Mouse (Mus musculus): ENCODE results near the gene Mlkl. TPM values are rescaled to one million over a fixed set of nuclear protein-coding genes. Genes with fewer than 3 reads are reported as not detected.

The Mlkl gene
- polyA plus RNA-seq (2016; fragmentation: Nextera tagmentation; extraction: Ambion mirVana): 0.43 and 0.82 TPM in 2 replicates

DNA sequence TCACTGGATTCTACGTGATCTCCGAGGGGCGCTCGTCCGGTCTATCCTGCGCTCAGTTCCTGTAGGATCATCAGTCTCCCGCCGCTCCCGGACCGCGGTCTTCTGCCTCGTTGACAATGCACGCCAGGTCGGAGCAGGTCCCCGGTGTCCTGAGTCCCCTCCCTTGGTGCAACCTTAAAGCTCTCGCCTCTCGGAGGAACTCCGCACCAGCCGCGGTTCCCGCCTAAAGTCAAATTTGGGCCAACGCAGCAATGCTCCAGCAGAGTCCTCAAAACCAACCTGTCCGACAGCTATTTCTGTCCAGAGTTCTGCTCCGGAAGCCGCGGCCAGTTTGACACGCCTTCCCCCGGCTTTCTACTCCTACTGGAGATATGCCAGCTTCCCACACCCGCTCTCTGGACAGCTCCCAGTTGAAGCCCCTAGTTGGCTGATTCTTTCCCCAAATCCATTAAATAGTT lies at the start of gene Mlkl:
Mlkl (minus strand) TSS at position 288 of the 458 bp plus-strand sequence.
- WGBS: 1% methylated on average over 29 of the region's 29 CpGs
- no peaks in the 10 kb centered on the region for H3K9me3 ChIP-seq (replicated peaks)
- H3K36me3 ChIP-seq: no peaks in the 10 kb centered on the region
- no peak within 1 kb of the TSS for H3K27ac ChIP-seq
- no peak for ATAC-seq (ENCODE audit: low FRiP score)
- H3K27me3 ChIP-seq: peaks cover 29% of the 10 kb centered on the region
- 0 out of 2 replicates have a peak within 1 kb of the TSS, but pooled peaks have one; percentile 20 for H3K9ac ChIP-seq
- H3K4me2 ChIP-seq (replicated peaks): peak within 1 kb of the TSS; percentile 63
- peak within 1 kb of the TSS; percentile 32 for H3K4me3 ChIP-seq
- peaks cover 8% of the 10 kb centered on the region for H3K4me1 ChIP-seq

DNA sequence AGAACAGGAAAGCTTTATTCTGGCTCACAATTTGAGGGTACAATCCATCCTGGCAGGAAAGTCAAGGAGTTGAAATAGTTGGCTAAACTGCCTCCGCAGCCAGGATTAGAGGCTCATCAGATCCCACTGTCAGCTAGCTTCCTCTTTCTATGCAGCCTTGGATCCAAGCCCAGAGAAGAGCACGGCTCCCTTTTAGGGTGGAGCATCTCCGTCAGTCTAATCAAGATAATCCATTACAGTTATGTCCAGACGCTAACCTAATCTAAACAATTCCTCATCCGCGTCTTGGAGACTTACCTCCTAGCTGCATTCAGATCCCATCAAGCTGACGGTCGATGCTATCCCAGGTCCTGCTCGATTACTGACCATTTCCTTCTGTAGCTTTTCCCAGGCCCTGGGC lies 47.9 kb upstream of the Mlkl start:
- H3K4me2 ChIP-seq (replicated peaks): no peak overlapping the region
- no peaks in the 10 kb centered on the region for H3K9me3 ChIP-seq (replicated peaks)
- no peak for ATAC-seq (ENCODE audit: low FRiP score)
- no peaks in the 10 kb centered on the region for H3K4me1 ChIP-seq
- H3K27me3 ChIP-seq: peaks cover 5% of the 10 kb centered on the region
- H3K4me3 ChIP-seq: no peak overlapping the region
- no peak overlapping the region for H3K9ac ChIP-seq
- no peak overlapping the region for H3K27ac ChIP-seq
- 81% methylated on average over 9 of the region's 9 CpGs for WGBS
- no peaks in the 10 kb centered on the region for H3K36me3 ChIP-seq

DNA sequence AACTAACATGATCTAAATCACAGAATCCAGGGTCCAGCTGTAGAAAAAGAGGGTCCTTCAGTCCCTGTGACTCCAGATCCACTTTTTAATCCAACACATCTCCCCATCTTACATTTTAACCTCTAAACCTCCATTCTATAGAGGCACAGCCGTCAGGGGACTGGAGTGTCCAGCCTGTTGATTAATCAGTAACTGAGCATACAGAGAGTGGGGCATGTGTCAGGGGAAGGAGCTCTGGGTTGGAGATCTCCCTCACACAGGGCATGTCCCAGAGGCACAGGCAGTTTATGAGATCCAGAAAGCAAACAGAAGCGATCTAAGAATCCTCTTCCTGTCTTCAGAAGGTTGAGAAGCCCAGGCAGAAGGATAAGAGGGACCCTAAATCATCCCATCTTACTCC lies 46.7 kb upstream of the Mlkl start:
- Histone ChIP-seq H3K9ac (no peak overlapping the region), H3K4me1 (no peaks in the 10 kb centered on the region), H3K27ac (no peak overlapping the region), H3K9me3 (replicated peaks) (no peaks in the 10 kb centered on the region), H3K36me3 (no peaks in the 10 kb centered on the region), H3K27me3 (no peaks in the 10 kb centered on the region), H3K4me3 (no peak overlapping the region), H3K4me2 (replicated peaks) (no peak overlapping the region)
- no peak for ATAC-seq (ENCODE audit: low FRiP score)
- 46% methylated on average over 2 of the region's 2 CpGs for WGBS

DNA sequence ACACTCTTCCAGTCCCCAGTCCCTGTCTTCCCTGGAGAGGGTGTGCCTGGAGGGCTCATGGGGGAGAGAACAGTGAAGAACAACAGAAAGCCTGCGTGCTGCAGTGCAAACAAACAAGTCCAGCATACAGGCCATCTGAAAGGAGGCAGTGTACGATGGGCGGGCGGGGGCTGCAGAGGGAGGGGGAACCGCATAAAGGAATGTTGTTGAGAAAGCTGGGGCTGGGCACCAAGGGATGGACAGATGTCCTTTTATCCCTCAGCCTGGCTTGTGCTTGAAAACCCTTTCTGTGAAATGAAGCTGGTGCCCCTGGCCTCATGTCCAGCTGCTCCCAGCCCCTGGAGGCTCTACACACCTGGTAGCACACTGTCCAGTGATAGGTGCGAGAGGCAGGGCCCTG lies 37.2 kb upstream of the Mlkl start:
- no peak overlapping the region for H3K4me3 ChIP-seq
- 40% methylated on average over 6 of the region's 6 CpGs for WGBS
- no peaks in the 10 kb centered on the region for H3K9me3 ChIP-seq (replicated peaks)
- H3K9ac ChIP-seq: no peak overlapping the region
- H3K27ac ChIP-seq: no peak overlapping the region
- no peak overlapping the region for H3K4me2 ChIP-seq (replicated peaks)
- ATAC-seq (ENCODE audit: low FRiP score): no peak
- H3K4me1 ChIP-seq: peaks cover 9% of the 10 kb centered on the region
- no peaks in the 10 kb centered on the region for H3K36me3 ChIP-seq
- 0 out of 2 replicates have a peak, but pooled peaks cover 4% of the 10 kb centered on the region for H3K27me3 ChIP-seq

DNA sequence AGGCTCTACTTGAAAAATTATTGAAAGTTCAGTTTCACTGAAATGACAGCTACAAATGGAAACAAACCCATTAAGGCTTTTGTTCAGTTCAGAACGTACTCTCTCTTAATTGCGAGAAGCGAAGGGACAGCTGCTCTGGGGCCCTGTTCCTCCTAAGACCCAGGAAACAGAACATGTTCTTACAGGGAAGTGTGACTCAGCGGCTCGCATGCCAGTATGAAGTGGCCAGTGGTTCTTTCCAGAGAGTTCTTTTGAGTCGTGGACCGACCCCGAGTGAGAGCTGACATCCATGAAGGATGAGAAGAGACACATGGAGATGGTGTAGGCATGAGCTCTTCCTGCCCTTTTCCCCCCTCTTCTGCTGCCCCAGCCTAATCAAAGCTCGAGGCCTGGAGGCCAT lies 31.7 kb upstream of the Mlkl start:
- no peaks in the 10 kb centered on the region for H3K27me3 ChIP-seq
- no peaks in the 10 kb centered on the region for H3K36me3 ChIP-seq
- ATAC-seq (ENCODE audit: low FRiP score): no peak
- H3K9ac ChIP-seq: no peak overlapping the region
- no peaks in the 10 kb centered on the region for H3K9me3 ChIP-seq (replicated peaks)
- H3K4me1 ChIP-seq: no peaks in the 10 kb centered on the region
- no peak overlapping the region for H3K27ac ChIP-seq
- 91% methylated on average over 9 of the region's 9 CpGs for WGBS
- H3K4me3 ChIP-seq: no peak overlapping the region
- H3K4me2 ChIP-seq (replicated peaks): no peak overlapping the region

DNA sequence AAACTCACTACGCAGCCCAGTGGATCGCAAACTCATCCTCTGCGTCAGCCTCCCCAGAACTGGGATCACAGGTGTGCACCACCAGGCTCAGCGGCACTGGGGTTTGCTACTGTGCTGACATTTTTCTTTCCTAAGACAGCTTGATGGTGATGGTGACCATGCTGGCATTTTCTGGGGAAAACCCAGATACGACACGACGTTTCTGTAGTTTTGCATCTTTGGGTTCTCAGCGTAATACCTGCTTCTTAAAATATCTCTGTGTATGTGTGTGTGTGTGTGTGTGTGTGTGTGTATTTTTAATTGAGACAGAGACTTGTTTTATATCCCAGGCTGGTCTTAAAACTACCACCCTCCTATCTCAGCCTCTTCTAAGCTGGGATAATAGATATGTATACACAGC lies 29.4 kb upstream of the Mlkl start:
- Histone ChIP-seq H3K27ac (no peak overlapping the region), H3K4me3 (no peak overlapping the region), H3K36me3 (no peaks in the 10 kb centered on the region), H3K4me2 (replicated peaks) (no peak overlapping the region; the same call in 1 of the 2 replicates), H3K9ac (no peak overlapping the region), H3K4me1 (no peaks in the 10 kb centered on the region), H3K9me3 (replicated peaks) (no peaks in the 10 kb centered on the region), H3K27me3 (no peaks in the 10 kb centered on the region)
- no peak for ATAC-seq (ENCODE audit: low FRiP score)
- 79% methylated on average over 8 of the region's 8 CpGs for whole genome bisulfite sequencing

DNA sequence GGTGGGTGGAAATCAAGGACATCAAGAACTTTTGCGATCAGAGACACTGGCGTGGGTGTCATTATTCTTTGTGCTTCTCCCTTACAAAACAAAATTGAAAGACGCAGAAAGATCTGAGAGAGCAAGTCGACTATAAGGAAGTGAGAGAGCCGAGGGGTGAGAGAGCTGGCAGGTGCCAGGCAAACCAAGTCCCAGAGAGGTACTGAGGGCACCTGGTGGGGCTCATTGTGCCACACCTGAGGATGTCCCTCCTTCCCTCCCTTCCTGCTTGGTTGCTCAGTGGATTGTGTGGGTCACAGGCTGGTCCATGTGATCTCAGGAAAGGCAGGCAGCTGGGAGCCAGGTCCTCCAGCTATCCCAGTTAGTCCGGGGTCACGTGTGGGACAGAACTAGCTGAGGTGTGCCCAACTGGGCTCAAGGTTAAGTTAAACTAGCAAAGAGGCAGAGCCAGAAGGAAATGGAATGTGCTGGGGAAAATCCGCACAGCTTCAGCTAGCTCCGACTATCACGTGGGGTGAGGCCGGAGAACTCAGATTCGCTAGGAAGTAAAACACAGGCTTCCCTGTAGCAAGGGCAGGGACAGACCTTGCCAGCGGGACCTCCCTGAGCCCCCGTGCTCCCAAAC lies 28.7 kb upstream of the Mlkl start:
- WGBS: 46% methylated on average over 14 of the region's 14 CpGs
- no peak overlapping the region; the same call in 1 of the 2 replicates for H3K4me2 ChIP-seq (replicated peaks)
- no peak overlapping the region for H3K9ac ChIP-seq

DNA sequence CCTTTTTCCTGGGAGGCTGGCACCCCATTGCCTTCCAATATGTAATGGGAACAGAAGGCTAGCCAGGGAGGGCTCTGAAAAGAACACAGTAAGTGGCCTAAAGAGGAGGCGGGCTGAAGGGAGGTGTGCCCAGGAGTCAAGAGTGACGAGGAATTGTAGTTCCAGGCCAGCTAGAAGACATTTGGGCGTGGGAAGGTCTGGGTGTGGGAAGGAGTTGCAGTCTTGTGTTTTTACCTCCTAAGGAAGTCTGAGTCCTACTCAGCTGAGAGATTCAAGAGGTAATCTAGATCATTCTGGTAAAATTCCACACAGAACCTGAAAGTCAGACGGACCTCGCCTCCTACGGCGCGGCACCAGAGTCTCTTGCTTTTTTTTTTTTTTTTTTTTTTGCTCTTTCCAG lies 25.5 kb upstream of the Mlkl start:
- H3K27ac ChIP-seq: no peak overlapping the region
- no peak overlapping the region for H3K9ac ChIP-seq
- WGBS: 79% methylated on average over 8 of the region's 8 CpGs
- no peak overlapping the region for H3K4me3 ChIP-seq
- no peaks in the 10 kb centered on the region for H3K27me3 ChIP-seq
- no peak for ATAC-seq (ENCODE audit: low FRiP score)
- no peak overlapping the region for H3K4me2 ChIP-seq (replicated peaks)
- no peaks in the 10 kb centered on the region for H3K4me1 ChIP-seq
- no peaks in the 10 kb centered on the region for H3K36me3 ChIP-seq
- H3K9me3 ChIP-seq (replicated peaks): no peaks in the 10 kb centered on the region

More for the DNA sequence above, 28.7 kb upstream of the Mlkl start:
- Histone ChIP-seq H3K27me3 (no peaks in the 10 kb centered on the region), H3K4me1 (no peaks in the 10 kb centered on the region), H3K27ac (no peak overlapping the region), H3K36me3 (no peaks in the 10 kb centered on the region), H3K9me3 (replicated peaks) (no peaks in the 10 kb centered on the region), H3K4me3 (no peak overlapping the region)
- ATAC-seq (ENCODE audit: low FRiP score): no peak

DNA sequence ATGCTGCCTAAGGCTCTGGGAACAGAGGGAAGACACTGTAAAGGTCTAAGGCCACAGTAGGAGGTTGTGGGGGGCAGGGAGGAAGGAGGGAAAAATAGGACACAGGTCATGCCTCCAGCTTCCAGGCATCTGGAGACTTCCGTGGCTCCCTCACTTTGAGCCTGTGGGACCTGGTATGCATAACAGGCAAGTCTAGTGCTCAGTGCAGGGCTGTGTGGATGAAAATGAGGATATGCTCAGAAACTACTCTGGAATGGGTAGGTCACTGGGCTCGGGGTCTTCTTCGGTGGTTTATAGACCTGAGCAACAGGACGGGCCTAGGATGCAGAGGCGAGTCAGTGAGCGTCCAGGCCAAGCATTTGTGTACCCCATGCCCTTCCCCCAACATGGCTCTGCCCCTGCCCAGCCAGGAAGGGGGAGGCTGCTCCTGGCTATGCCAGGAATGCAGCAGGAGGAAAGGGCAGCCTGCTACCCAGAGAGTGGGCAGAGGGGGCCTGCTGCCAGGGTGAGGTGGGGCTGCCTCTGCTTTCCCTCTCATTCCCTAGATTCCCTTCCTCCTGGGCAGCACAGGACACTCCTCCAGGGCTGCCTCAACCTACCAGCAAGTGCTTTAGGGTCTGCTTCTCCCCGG lies 22.7 kb upstream of the Mlkl start:
- Histone ChIP-seq H3K4me1 (no peaks in the 10 kb centered on the region), H3K9ac (no peak overlapping the region)
- no peak for ATAC-seq (ENCODE audit: low FRiP score)

DNA sequence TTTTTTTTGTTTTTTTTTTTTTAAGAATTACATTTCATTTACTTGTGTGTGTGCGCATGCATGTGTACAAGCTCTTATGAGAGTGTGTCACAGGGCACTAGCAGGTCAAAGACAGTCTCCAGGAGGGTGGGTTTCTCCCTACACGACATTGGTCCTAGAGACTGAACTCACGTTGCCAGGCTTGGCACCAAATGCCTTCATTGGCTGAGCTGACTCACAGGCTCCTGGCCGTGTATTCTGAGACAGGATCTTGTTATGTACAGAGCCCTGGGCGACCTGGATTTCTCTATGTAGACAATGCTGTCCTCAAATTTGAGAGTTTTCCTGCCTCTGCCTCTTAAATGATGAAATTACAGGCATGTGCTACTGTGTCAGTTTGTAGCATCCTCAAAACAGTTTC lies 22.0 kb upstream of the Mlkl start:
- H3K4me3 ChIP-seq: no peak overlapping the region
- no peaks in the 10 kb centered on the region for H3K27me3 ChIP-seq
- H3K9ac ChIP-seq: no peak overlapping the region
- no peaks in the 10 kb centered on the region for H3K9me3 ChIP-seq (replicated peaks)
- ATAC-seq (ENCODE audit: low FRiP score): no peak
- H3K27ac ChIP-seq: no peak overlapping the region
- WGBS: 79% methylated on average over 5 of the region's 5 CpGs
- no peaks in the 10 kb centered on the region for H3K4me1 ChIP-seq
- no peak overlapping the region for H3K4me2 ChIP-seq (replicated peaks)
- H3K36me3 ChIP-seq: no peaks in the 10 kb centered on the region

More for the DNA sequence above, 22.7 kb upstream of the Mlkl start:
- no peak overlapping the region for H3K4me2 ChIP-seq (replicated peaks)
- no peaks in the 10 kb centered on the region for H3K9me3 ChIP-seq (replicated peaks)
- H3K4me3 ChIP-seq: no peak overlapping the region
- H3K27ac ChIP-seq: no peak overlapping the region
- no peaks in the 10 kb centered on the region for H3K36me3 ChIP-seq
- no peaks in the 10 kb centered on the region for H3K27me3 ChIP-seq
- 62% methylated on average over 7 of the region's 7 CpGs for WGBS

DNA sequence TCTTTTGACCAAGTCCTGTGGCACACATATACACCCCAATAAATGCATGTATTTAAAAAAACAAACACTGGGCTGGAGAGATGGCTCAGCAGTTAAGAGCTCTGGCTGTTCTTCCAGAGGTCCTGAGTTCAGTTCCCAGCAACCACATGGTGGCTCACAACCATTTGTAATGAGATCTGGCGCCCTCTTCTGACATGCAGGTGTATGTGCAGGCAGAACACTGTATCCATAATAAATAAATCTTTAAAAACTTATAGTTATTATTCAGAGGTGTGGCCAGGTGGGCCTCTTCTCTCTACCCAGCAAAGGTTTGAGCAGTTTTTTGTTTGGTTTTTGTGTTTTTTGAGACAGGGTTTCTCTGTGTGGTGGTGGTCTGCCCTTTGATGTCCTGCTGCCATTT lies 20.9 kb upstream of the Mlkl start:
- ATAC-seq (ENCODE audit: low FRiP score): no peak
- no peaks in the 10 kb centered on the region for H3K9me3 ChIP-seq (replicated peaks)
- H3K4me2 ChIP-seq (replicated peaks): no peak overlapping the region
- 57% methylated on average over 1 of the region's 1 CpGs for WGBS
- no peaks in the 10 kb centered on the region for H3K4me1 ChIP-seq
- no peak overlapping the region for H3K9ac ChIP-seq
- H3K27me3 ChIP-seq: no peaks in the 10 kb centered on the region
- H3K27ac ChIP-seq: no peak overlapping the region
- H3K36me3 ChIP-seq: no peaks in the 10 kb centered on the region
- no peak overlapping the region for H3K4me3 ChIP-seq

DNA sequence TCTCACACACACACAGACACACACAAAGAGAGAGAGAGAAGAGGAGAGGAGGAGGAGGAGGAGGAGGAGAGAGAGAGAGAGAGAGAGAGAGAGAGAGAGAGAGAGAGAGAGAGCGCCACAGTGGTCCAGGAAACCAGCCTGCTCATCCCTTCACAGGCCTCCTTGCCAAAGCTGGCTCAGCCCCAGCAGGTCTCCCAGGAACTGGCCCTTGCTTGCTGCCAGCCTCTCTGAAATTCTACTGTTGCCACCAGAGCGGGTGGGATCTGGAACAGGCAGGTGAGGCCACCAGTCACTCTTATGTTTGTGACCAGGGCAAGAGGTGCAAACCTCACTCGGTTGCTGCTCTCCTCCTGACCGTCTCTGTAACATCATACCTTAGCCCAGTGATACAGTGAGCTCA lies 19.5 kb upstream of the Mlkl start:
- Histone ChIP-seq H3K9ac (no peak overlapping the region), H3K27me3 (no peaks in the 10 kb centered on the region), H3K36me3 (no peaks in the 10 kb centered on the region), H3K27ac (no peak overlapping the region), H3K4me1 (no peaks in the 10 kb centered on the region), H3K9me3 (replicated peaks) (no peaks in the 10 kb centered on the region), H3K4me3 (no peak overlapping the region), H3K4me2 (replicated peaks) (no peak overlapping the region)
- ATAC-seq (ENCODE audit: low FRiP score): no peak
- WGBS: 92% methylated on average over 3 of the region's 4 CpGs

DNA sequence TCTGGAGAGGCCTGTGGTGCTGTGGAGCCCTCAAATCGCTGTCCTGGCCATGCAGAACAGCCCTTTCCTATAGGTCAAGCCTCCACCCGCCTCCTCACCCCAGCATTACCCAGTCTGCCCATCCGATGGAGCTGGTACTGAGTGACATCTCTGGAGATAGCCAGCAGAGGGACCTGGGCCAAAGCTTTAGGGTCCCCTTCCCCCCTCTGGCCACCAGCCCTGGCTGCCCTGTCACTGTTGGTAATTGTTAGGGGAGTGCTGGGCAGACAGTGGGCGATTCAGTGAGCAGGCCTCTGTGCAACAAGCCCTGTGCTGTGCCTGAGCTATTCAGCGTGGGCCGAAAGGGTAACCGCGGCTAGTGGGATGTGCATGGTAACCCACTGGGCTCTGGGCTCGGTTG lies 15.5 kb upstream of the Mlkl start:
- 82% methylated on average over 9 of the region's 9 CpGs for WGBS
- H3K4me2 ChIP-seq (replicated peaks): no peak overlapping the region

More for the DNA sequence above, 15.5 kb upstream of the Mlkl start:
- Histone ChIP-seq H3K36me3 (no peaks in the 10 kb centered on the region), H3K4me3 (no peak overlapping the region), H3K4me1 (no peaks in the 10 kb centered on the region), H3K27me3 (0 out of 2 replicates have a peak, but pooled peaks cover 5% of the 10 kb centered on the region), H3K9me3 (replicated peaks) (no peaks in the 10 kb centered on the region), H3K27ac (no peak overlapping the region), H3K9ac (no peak overlapping the region)
- no peak for ATAC-seq (ENCODE audit: low FRiP score)

All from hindbrain, embryonic 12.5 days (tissue).